Mouse (Mus musculus): ENCODE results near the gene Ruvbl2. TPM values are rescaled to one million over a fixed set of nuclear protein-coding genes. Genes with fewer than 3 reads are reported as not detected.

Ruvbl2 gene
- polyA plus RNA-seq, 1 experiment from 2014 or later = 179 TPM

Small RNAs within 50 kb of the gene (microRNA-seq; reads per million reads assigned to microRNA genes)
- gene Gm22133 (ENCODE audit: borderline number of aligned reads) = not detected

Other genes starting within 250 kb of the Ruvbl2 start
- gene Ccdc155, start 233.2 kb downstream of the Ruvbl2 start, polyA plus RNA-seq (2014; fragmentation: Nextera tagmentation; extraction: Ambion mirVana) = 0.41 and 0.42 TPM in 2 replicates
- gene Dkkl1, start 225.9 kb downstream of the Ruvbl2 start, polyA plus RNA-seq (2014; fragmentation: Nextera tagmentation; extraction: Ambion mirVana) = 1.8 and 2.3 TPM in 2 replicates
- gene Tead2, start 222.3 kb downstream of the Ruvbl2 start, polyA plus RNA-seq (2014; fragmentation: Nextera tagmentation; extraction: Ambion mirVana) = 276 and 285 TPM in 2 replicates
- 0.86 and 1.1 TPM in 2 replicates for gene Cd37, start 199.0 kb downstream of the Ruvbl2 start, polyA plus RNA-seq (2014; fragmentation: Nextera tagmentation; extraction: Ambion mirVana)
- 0.21 TPM in 1 of 2 replicates, not detected in the other for gene Slc6a16, start 197.0 kb downstream of the Ruvbl2 start, polyA plus RNA-seq (2014; fragmentation: Nextera tagmentation; extraction: Ambion mirVana)
- not detected in 2 replicates for gene Slc6a21, start 160.6 kb downstream of the Ruvbl2 start, polyA plus RNA-seq (2014; fragmentation: Nextera tagmentation; extraction: Ambion mirVana)
- 5.0 and 7.2 TPM in 2 replicates for gene Trpm4, start 104.3 kb downstream of the Ruvbl2 start, polyA plus RNA-seq (2014; fragmentation: Nextera tagmentation; extraction: Ambion mirVana)
- gene Hrc, start 102.8 kb downstream of the Ruvbl2 start, polyA plus RNA-seq (2014; fragmentation: Nextera tagmentation; extraction: Ambion mirVana) = 0.33 and 0.34 TPM in 2 replicates
- gene Ppfia3, start 71.1 kb downstream of the Ruvbl2 start, polyA plus RNA-seq (2014; fragmentation: Nextera tagmentation; extraction: Ambion mirVana) = 7.4 TPM in 2 replicates
- 0.77 and 0.86 TPM in 2 replicates for gene Lin7b, start 67.5 kb downstream of the Ruvbl2 start, polyA plus RNA-seq (2014; fragmentation: Nextera tagmentation; extraction: Ambion mirVana)
- gene Snrnp70, start 42.4 kb downstream of the Ruvbl2 start, polyA plus RNA-seq (2014; fragmentation: Nextera tagmentation; extraction: Ambion mirVana) = 71.6 and 75.0 TPM in 2 replicates
- gene Kcna7, start 32.4 kb downstream of the Ruvbl2 start, polyA plus RNA-seq (2014; fragmentation: Nextera tagmentation; extraction: Ambion mirVana) = not detected in 2 replicates
- 3.9 and 5.1 TPM in 2 replicates for gene Ntf5, start 24.4 kb downstream of the Ruvbl2 start, polyA plus RNA-seq (2014; fragmentation: Nextera tagmentation; extraction: Ambion mirVana)
- gene Lhb, start 17.3 kb downstream of the Ruvbl2 start, polyA plus RNA-seq (2014; fragmentation: Nextera tagmentation; extraction: Ambion mirVana) = not detected in 2 replicates
- gene Gys1, start 3.3 kb downstream of the Ruvbl2 start, polyA plus RNA-seq (2014; fragmentation: Nextera tagmentation; extraction: Ambion mirVana) = 28.7 and 30.7 TPM in 2 replicates
- 4,830 and 5,123 TPM in 2 replicates for gene Ftl1, start 21.8 kb upstream of the Ruvbl2 start, polyA plus RNA-seq (2014; fragmentation: Nextera tagmentation; extraction: Ambion mirVana)
- gene Bax, start 28.8 kb upstream of the Ruvbl2 start, polyA plus RNA-seq (2014; fragmentation: Nextera tagmentation; extraction: Ambion mirVana) = 151 and 168 TPM in 2 replicates
- 0.43 and 0.95 TPM in 2 replicates for gene Tulp2, start 43.8 kb upstream of the Ruvbl2 start, polyA plus RNA-seq (2014; fragmentation: Nextera tagmentation; extraction: Ambion mirVana)
- gene Gm45808, start 48.7 kb upstream of the Ruvbl2 start, polyA plus RNA-seq (2014; fragmentation: Nextera tagmentation; extraction: Ambion mirVana) = not detected in 2 replicates
- 2.6 and 3.1 TPM in 2 replicates for gene Dhdh, start 50.7 kb upstream of the Ruvbl2 start, polyA plus RNA-seq (2014; fragmentation: Nextera tagmentation; extraction: Ambion mirVana)
- gene Nucb1, start 72.3 kb upstream of the Ruvbl2 start, polyA plus RNA-seq (2014; fragmentation: Nextera tagmentation; extraction: Ambion mirVana) = 96.7 and 107 TPM in 2 replicates
- gene Ppp1r15a, start 88.2 kb upstream of the Ruvbl2 start, polyA plus RNA-seq (2014; fragmentation: Nextera tagmentation; extraction: Ambion mirVana) = 19.8 and 20.3 TPM in 2 replicates
- gene Plekha4, start 88.2 kb upstream of the Ruvbl2 start, polyA plus RNA-seq (2014; fragmentation: Nextera tagmentation; extraction: Ambion mirVana) = 0.62 and 1.3 TPM in 2 replicates
- 0.53 and 0.68 TPM in 2 replicates for gene Hsd17b14, start 116.8 kb upstream of the Ruvbl2 start, polyA plus RNA-seq (2014; fragmentation: Nextera tagmentation; extraction: Ambion mirVana)
- 47.0 and 47.3 TPM in 2 replicates for gene Bcat2, start 132.1 kb upstream of the Ruvbl2 start, polyA plus RNA-seq (2014; fragmentation: Nextera tagmentation; extraction: Ambion mirVana)
- gene Fgf21, start 177.4 kb upstream of the Ruvbl2 start, polyA plus RNA-seq (2014; fragmentation: Nextera tagmentation; extraction: Ambion mirVana) = 0.22 TPM in 1 of 2 replicates, not detected in the other
- 0.38 TPM in 1 of 2 replicates, not detected in the other for gene Fut1, start 179.2 kb upstream of the Ruvbl2 start, polyA plus RNA-seq (2014; fragmentation: Nextera tagmentation; extraction: Ambion mirVana)
- 0.08 and 0.11 TPM in 2 replicates for gene Izumo1, start 183.7 kb upstream of the Ruvbl2 start, polyA plus RNA-seq (2014; fragmentation: Nextera tagmentation; extraction: Ambion mirVana)
- gene Rasip1, start 189.4 kb upstream of the Ruvbl2 start, polyA plus RNA-seq (2014; fragmentation: Nextera tagmentation; extraction: Ambion mirVana) = 5.4 and 5.7 TPM in 2 replicates
- gene Mamstr, start 201.9 kb upstream of the Ruvbl2 start, polyA plus RNA-seq (2014; fragmentation: Nextera tagmentation; extraction: Ambion mirVana) = 1.4 and 1.8 TPM in 2 replicates
- 0.17 TPM in 1 of 2 replicates, not detected in the other for gene Fut2, start 228.3 kb upstream of the Ruvbl2 start, polyA plus RNA-seq (2014; fragmentation: Nextera tagmentation; extraction: Ambion mirVana)
- 0.25 TPM in 2 replicates for gene Ntn5, start 245.9 kb upstream of the Ruvbl2 start, polyA plus RNA-seq (2014; fragmentation: Nextera tagmentation; extraction: Ambion mirVana)